Mouse (Mus musculus): ENCODE data around the gene Adam12.

The Adam12 gene

GRCm38 (mm10) chr7:133862723-133863122 is 369.2 kb downstream of the Adam12 start:
- 97% methylated on average over 5 of the region's 5 CpGs for WGBS

GRCm38 (mm10) chr7:133862233-133862632 is 369.7 kb downstream of the Adam12 start:
- 96% methylated on average over 6 of the region's 6 CpGs for WGBS

DNA sequence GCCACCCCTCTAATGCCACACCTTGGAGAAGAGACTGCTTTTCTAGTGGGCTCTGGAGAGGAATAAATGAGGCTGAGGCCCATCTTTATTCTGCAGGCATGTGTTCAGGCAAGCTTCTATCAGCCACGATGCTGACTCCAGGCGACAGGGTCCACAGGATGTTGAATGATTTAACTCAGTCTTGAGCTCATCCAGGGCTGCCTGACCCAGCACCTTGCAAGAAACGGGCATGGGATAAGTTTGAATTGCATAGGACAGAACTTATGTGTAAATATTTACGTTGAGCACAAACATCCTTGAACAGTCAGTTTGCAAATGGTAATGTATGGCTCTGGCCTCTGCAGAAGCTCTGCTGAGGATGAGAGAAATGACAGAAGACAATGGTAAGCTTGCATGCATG is 372.4 kb downstream of the Adam12 start:
- 83% methylated on average over 4 of the region's 4 CpGs for WGBS

DNA sequence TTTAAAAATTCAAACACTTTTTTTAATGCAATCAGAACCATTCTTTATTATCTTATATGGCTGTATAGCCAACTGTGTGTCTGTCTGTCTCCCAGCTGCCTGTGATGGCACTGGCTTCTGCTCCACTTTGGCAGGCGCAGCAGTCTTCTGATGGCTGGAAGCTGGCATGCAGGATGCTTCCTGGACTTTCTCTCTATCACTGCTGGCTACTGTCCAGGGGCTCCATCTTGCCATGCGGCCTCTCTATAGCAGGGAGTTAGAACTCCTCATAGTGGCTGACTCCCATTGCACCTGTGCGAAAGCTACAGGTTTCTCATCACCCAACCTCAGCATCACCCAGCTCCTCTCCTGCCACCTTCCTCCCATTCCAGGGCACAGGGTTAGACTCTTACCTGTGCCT is 373.4 kb downstream of the Adam12 start:
- 92% methylated on average over 3 of the region's 3 CpGs for WGBS

- WGBS = 21% methylated on average over 3 of the region's 3 CpGs
Observed at GRCm38 (mm10) chr7:133856278-133856677, 375.7 kb downstream of the Adam12 start.

GRCm38 (mm10) chr7:133848180-133848579 is 383.8 kb downstream of the Adam12 start:
- 66% methylated on average over 2 of the region's 2 CpGs for WGBS

DNA sequence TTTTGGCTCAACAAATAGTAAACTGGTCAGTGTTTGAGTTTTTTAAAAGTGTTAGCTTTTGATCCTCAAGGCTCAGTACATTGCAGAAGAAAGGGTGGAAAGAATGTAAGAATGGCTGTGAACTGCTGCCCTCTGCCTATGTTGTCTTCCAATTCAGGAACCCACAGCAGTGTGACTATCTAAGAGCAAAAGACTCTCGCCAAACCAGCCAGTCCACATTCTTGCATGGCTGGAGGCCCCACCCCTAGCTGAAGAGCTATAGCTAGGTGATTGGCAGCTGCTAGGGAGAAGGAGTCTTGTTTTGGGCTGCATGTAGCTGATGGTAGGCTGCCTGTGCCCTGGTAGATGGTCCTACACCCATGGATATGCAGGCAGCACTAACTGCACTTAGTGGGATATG is 384.8 kb downstream of the Adam12 start:
- 64% methylated on average over 1 of the region's 1 CpGs for WGBS

- 68% methylated on average over 6 of the region's 6 CpGs for WGBS
Observed at GRCm38 (mm10) chr7:133842079-133842478, 389.9 kb downstream of the Adam12 start.

GRCm38 (mm10) chr7:133839546-133839945 is 392.4 kb downstream of the Adam12 start:
- WGBS = 13% methylated on average over 4 of the region's 4 CpGs

All from cerebral cortex, adult 2 months (tissue).